Mouse (Mus musculus): ENCODE data around the gene Mmadhc. TPM values are rescaled to one million over a fixed set of nuclear protein-coding genes. Genes with fewer than 3 reads are reported as not detected.

The Mmadhc gene
- 84.3 and 85.2 TPM in 2 replicates for polyA plus RNA-seq (2015; fragmentation: Nextera tagmentation; extraction: Ambion mirVana)

GRCm38 (mm10) chr2:50296109-50296986, at the start of gene Mmadhc:
Gene Mmadhc, minus strand, starts transcription at chr2:50296801.

Other genes starting within 250 kb of the Mmadhc start
- 0.58 and 0.70 TPM in 2 replicates for gene Lypd6, start 230.4 kb downstream of the Mmadhc start, polyA plus RNA-seq (2015; fragmentation: Nextera tagmentation; extraction: Ambion mirVana)

Measured in spleen, postnatal 0 days (tissue).